Mouse (Mus musculus) 3T3-L1 (cell line): ENCODE data around the gene Rassf5.
A peak's percentile ranks its signal among the peaks of the same experiment; 100 is the strongest.
"Not testable (repeated sequence)": the region's sequence is repeated elsewhere in the genome, so short reads cannot be mapped to it uniquely, and the experiment has no call there.

Experiments
- DNase-seq: peaks from one replicate; pipeline ENCODE4 v3.0.0-alpha.2; 2015; ENCODE audit warnings: low read depth, low spot score

Rassf5 gene

DNA sequence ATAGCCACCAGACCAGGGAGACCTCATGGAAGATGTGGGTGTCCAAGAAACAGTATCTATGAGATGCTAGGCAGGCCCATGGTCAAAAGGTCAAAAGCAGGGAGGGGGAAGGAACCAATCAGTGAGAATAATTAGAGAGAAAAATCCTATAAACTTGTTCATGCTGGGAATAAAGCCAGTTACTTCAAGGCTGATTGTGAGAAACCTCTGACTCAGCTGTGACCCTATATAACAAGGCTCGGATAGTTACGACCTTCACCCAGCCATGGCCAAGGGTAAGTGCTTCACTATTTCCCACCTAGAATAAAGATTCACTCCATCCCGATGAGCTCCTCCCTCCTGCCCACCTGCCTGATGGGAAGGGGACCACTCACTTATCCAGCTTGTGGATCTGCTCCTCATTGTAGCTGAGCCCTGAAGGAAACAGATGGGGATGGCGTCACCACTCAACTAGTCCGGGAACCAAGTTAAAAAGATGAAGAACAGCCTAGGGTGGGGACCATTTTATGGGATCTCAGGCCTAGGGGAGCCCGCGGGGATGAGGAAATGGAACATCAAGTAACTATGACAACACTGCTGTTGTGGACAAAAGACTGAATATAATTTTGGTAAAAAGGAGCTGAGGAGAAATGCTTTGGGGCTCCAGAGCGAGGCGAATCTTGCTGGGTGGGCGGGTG is 14.7 kb upstream of the Rassf5 start:
- no peak for DNase-seq

GRCm38 (mm10) chr1:131257288-131257687 is 12.2 kb upstream of the Rassf5 start:
- no peak for DNase-seq

- DNase-seq = not testable (repeated sequence)
These were observed 7.6 kb upstream of the Rassf5 start for GRCm38 (mm10) chr1:131252516-131253250.

DNA sequence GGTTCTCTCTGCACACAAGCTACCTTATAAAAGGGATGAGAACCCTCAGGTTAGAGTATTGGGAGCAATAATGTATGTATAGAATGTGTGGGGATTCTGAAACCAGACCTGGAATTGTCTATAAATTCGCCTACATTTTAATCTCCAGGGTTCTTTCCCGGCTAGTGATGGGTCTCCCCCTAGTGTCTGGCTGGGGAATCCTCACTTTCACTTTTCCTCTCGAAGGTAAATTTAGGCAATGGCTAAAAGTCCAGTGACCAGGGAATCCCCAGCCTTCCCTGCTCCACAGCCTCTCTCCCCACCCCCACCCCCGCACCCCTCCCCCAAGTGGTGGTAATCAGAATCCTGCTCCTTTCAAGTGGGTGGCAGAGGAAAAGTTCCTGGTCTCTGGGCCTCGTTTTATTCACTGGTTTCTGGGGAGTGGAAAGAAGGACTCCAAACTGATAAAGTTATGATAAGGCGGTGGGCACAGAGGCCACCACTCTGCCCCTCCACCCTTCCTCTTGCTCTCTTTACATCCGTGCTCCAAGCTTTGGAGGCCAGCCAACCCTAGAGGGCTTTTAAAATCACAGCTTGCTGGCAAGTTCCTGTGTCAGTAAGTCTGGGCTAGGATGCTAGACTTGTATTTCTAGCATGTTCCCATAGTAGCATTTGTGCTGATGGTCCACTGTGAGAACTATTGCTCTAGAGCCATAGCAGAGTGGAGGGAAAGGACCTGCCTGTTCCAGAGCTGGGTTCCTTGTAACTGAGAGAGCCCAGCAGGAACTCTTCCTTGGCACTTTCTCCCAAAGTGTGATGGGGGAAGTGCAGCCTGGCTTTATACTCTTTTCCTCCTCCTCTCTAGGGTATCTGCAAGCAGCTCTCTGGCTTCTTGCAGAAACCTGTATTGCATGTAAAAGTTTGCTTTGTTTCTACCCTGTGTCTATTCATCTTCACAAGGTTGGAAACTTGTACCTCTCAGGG is 1.7 kb upstream of the Rassf5 start:
- peak; percentile 86 for DNase-seq

DNA sequence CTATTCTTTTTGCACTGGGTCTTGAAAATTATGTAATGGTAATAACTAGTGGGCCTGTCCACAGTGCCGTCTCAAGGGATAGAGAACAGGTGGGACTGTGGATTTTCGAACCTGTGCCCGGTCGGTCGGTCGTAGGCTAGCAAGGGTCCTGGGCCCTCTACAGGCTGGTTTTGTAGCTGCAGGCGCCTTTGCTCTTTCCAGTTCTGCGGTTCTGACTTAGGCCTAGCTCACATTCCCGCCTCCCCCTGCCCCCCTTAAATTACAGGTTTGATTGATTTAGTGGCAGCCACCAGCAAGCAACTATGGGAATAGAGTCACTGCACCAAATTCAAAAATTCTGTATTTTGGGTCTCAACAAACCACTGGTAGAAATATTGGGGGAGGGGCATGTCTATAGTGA is 868 bp upstream of the Rassf5 start:
- peak; percentile 70 for DNase-seq

DNA sequence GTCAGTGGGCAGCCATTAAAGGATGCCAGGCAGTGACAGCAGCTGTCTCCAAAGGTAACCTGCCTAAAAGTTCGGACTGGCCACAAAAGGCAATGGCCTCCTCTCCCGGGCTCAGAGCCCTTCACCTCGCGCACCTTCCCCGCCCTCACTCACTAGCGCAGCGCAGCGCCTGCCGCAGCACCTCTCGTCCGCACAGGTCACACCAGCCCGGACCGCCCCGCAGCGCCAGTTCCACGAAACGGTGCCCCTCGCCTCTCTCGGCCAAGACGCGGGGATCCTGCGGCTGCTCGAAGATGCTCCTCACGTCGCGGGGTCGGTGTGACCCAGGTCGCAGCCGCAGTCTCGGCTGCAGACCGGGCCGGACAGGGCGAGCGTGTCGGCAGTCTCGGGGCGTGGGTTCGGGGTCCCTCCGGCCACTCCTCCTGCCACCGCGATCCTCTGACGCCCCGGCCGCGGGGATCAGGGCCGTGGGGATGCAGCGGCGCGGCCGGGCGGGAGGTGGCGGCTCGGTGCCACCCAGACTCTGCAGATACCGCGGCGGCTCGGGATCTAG is 446 bp downstream of the Rassf5 start:
- DNase-seq = no peak

- no peak for DNase-seq
These were observed 2.1 kb downstream of the Rassf5 start for GRCm38 (mm10) chr1:131242956-131243355.

DNA sequence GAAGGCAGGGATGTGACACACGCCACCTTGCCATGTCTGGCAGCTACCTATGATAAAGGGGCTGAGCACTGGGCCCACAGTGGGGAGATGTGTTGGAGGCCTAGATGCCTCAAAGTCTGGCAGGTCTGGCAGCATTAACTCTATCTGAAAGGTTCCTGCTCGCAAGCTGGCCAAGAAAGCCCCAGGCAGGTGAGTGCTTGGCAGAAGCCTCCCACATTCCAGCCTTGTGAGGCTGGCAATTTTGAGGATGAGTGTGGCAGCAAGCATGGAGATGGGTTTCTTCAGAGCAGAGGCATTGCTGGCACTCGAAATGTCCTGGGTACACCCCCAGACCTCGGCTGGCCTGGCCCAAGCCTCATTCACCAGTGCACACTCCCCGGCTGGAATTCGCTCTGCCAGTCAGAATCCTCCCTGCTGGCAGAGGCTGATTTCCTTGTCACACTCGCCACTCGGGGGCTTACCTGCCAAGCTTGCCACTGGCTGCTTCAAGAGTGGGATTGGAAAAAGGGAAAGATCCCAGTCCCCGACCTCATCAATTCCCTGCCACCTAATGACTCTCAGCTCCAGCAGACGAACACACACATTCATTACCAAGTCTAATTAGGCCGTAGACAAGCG is 5.4 kb downstream of the Rassf5 start:
- no peak for DNase-seq

DNA sequence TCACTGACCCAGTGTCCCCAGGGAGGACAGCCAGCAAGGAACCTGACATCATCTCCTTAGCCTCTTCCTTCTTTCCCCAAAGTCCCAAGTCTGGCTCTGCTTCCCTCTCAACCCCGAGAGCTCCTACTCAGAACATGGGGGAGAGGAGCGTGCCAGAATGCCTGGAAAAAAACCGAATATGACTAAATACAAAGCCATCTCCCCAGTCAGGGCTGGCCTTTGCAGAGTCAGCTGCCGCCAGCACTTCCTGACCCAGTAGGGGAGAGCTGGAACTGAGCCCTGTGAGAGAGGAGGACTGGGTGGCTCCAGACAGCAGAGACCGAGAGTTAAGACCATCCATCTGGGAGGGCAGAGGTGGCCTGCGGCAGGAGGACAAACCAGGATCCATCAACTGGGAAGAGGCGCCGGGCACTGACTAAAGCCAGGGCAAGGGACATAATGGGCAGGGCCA is 6.1 kb downstream of the Rassf5 start:
- peak; percentile 97 for DNase-seq

DNA sequence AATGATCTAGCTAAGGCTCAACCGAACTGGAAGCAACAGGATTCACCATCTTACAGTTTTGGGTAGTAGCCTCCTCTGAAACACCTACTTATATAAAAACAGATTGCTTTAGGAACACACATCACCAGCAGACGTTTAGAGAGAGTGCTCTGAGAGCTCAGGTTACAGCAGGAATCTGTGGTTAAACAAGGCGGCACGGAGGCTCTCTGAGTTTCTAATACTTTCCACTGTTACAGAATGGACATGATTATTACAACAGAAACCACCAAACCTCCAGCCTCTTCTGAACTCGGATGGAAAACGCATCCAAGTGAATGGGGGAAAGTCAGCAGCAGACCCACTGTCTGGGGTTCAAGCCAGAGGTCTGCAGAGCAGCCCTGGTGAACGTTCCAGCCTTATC is 9.0 kb downstream of the Rassf5 start:
- DNase-seq = peak; percentile 85

GRCm38 (mm10) chr1:131233527-131233926 is 11.5 kb downstream of the Rassf5 start:
- DNase-seq = no peak

- no peak for DNase-seq
These were observed 16.4 kb downstream of the Rassf5 start for GRCm38 (mm10) chr1:131228659-131229058.

- peak; percentile 54 for DNase-seq
These were observed 16.8 kb downstream of the Rassf5 start for GRCm38 (mm10) chr1:131228225-131228624.

DNA sequence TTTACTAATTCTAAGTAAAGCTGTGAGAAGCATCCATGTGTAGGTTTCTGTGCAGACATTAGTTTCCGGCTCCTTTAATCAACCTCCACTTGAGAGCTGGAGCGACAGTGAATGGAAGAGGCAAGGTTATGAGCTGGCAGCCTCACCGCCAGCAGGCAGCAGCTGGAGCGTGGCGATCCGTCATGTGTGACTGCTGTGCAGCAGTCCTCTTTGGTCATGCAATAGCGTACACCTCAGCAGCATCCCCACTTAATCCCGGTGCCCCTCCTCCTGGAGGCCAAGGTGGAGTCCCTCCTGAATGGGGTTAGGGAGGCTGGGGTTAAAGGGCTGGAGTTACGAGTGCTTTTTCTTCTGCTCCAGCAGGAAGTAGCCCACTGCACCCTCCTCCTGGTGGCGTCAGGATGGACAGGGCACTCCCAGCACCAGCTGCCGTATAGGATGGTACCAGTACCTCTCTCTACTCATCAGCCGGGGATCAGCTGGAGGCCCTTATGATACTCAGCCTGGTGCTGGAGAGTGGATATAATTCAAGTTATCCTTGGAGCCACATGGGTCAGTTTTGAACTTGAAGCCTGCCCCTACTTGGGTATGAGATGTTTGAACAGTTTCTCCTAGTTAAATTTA is 20.1 kb downstream of the Rassf5 start:
- no peak for DNase-seq

DNA sequence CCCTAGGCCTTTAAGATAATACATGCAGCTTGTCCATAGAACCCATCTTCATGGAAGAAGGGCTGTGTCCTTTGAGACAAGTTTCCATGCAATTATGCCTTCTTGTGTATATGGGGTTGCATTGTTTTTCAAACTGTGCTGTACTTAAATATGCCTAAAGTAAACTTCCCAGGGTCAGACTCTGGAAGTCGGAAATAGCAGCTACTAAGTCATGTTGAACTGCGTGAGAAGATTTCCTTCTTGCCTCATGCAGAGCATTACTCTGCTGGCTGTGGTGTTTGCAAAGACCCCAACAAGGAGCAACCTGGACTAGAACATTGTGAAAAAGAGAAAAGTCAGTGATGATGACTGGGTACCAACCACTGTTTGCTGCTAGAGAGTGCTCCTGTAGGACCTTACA is 21.7 kb downstream of the Rassf5 start:
- no peak for DNase-seq

GRCm38 (mm10) chr1:131221822-131222590 is 23.1 kb downstream of the Rassf5 start:
- DNase-seq = no peak

- no peak for DNase-seq
These were observed 26.1 kb downstream of the Rassf5 start for GRCm38 (mm10) chr1:131218933-131219332.

DNA sequence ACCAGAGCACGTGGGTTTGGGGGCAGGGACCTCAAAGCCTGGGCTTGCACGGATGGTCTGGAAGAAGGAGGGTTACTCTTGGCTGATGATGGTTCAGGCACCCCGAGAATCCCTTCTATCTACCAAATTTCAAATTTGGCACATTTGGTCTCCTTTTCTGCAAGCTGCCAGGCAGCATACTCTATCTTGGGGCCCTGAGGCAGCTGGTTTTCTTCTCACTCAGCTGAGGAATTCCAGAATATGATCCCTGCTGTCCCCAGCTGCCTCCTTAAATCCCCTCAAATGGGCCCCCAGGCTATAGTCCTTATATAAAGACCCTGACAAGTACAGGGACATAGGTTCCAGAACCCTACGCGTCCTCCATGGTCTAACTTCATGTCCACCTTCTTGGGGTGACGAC is 31.7 kb downstream of the Rassf5 start:
- no peak for DNase-seq

DNA sequence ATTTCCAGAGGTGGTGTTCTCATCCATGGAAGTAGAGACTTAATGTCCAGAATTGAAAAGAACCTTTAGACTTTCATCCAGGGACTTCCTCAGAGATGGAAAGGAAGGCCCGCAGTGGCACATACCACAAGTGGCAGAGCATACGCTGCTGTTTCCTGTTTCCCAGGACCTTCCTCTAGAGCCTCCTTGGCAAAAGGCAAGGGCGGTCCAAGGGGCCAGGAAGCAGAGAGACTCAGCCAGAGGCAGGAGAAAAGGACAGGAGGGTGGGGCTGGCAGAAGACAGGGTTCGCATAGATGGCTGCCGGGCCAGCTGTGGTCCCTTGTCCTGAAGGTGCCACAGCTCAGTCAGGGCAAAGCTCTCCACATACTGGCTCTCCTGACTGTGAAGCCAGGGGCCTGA is 32.1 kb downstream of the Rassf5 start:
- DNase-seq = no peak

DNA sequence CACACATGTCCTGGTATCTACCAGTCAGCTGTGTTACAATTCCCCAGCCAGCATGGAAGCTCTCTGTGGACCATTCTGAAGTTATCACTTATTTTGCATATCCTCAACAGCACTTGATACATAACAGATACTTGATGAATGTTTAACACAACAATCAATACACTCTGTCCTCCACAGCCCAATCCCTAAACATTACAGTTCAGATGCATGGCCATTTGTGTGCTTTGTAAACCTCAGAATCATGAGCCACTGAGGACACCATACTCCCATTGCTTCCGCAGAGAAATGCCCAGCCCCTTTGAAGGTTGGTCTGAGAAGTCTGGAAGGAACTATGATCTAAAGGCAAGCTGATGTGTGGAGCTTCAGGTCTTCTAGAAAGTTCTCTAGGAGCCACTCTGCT is 33.4 kb downstream of the Rassf5 start:
- no peak for DNase-seq
